Mouse (Mus musculus): Measurements from ENCODE around the gene Timm8a1.

Timm8a1 gene

DNA sequence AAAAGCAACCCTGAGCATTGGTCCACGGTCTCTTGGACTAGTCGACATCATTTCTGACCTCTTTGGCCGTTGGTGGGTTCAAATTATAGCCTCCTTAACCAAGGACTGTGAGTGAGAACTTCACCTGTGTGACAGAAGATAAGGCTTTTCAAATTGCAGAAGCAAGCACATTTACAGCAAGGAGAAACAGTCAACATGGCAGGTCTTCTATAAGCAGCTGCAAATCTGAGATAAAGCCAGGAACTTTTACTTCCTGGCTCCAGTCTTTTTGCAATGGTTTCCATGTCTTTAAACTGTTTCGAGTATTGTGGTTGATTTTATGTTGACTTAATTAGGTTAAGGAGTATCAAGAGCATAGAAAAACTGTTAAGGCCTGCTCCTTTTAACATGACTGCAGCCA lies 17.9 kb downstream of the Timm8a1 start:
- no peak for DNase-seq

DNA sequence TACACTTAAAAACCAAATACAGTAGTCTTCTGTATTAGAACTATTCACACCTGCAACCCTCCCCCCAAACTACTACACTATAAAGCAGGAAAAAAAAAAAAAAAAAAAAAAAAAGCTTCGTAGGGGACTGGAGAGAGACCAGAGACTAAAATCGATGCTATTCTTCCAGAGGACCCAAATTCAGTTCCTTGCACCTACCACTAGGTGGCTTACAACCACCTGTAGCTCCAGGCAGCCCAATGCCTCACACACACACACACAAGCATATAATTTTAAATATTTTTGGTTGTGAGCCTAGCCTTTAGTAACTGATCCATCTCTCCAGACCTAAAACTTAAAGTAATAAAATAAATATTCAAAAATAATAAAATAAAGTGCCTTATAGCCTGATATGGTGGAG lies 32.2 kb downstream of the Timm8a1 start:
- no peak for DNase-seq

GRCm38 (mm10) chrX:134507977-134508376 lies 33.7 kb downstream of the Timm8a1 start:
- no peak for DNase-seq

- DNase-seq: no peak
Measured at GRCm38 (mm10) chrX:134500651-134501050, 41.0 kb downstream of the Timm8a1 start.

All from cerebellum, adult 9-10 months (tissue).